Mouse (Mus musculus) left cerebral cortex, postnatal 36 days (tissue): ENCODE data around the gene Ggct. TPM values are rescaled to one million over a fixed set of nuclear protein-coding genes. Genes with fewer than 3 reads are reported as not detected.

ENCODE experiments used
- total RNA-seq, 2 experiments: library from RNA; stranded (reverse); gene quantifications; 2 replicates each; pipeline ENCODE4 v1.2.3; 2021

The Ggct gene
- total RNA-seq, 2 experiments from 2014 or later = 24.0 to 25.0 TPM

Other genes with a start within 250 kb of the Ggct start
- gene Znrf2, start 176.0 kb downstream of the Ggct start, total RNA-seq = 10 to 100 TPM; 14.3 to 15.9 TPM
- 1 to 10 TPM; 4.3 to 4.7 TPM for gene Nod1, start 20.3 kb downstream of the Ggct start, total RNA-seq
- 100 to 1,000 TPM; 126 to 146 TPM for gene Gars, start 45.1 kb upstream of the Ggct start, total RNA-seq
- gene Crhr2, start 140.1 kb upstream of the Ggct start, total RNA-seq = 1 to 10 TPM; 2.1 to 2.6 TPM
- 1 to 10 TPM; 1.1 to 2.4 TPM for gene Inmt, start 182.1 kb upstream of the Ggct start, total RNA-seq
- gene Mindy4, start 210.4 kb upstream of the Ggct start, total RNA-seq = 10 to 100 TPM; 10.4 to 10.5 TPM